ENCODE assay signal across 8 mouse cellular contexts in genomic region chr17:21488760-21489499, GRCm38 (mm10). TPM values are rescaled to one million over a fixed set of nuclear protein-coding genes. Genes with fewer than 3 reads are reported as not detected.
DNase-seq lines count a peak whose midpoint lies in the region; ATAC-seq lines count a peak whose summit lies in the region.

Gene Zfp53 (plus strand): TSS chr17:21488998.

- H3K27me3 ChIP-seq in lung, embryonic 16.5 days (ENCODE audit: control insufficient read depth, insufficient read depth, low read depth, low read length): no peaks in the 10 kb centered on the region

- H3K4me3 ChIP-seq in lung, embryonic 16.5 days (ENCODE audit: low read length): peak within 1 kb of the TSS; percentile 96

- H3K4me2 ChIP-seq in lung, embryonic 16.5 days (ENCODE audit: low read depth, low read length): peak within 1 kb of the TSS; percentile 81

- peak within 1 kb of the TSS; percentile 88 for H3K27ac ChIP-seq in lung, embryonic 16.5 days (ENCODE audit: low read length)

- H3K36me3 ChIP-seq in lung, embryonic 16.5 days (ENCODE audit: control insufficient read depth, insufficient read depth, low read length): no peaks in the 10 kb centered on the region

- peaks cover 5% of the 10 kb centered on the region for H3K4me1 ChIP-seq in lung, embryonic 16.5 days (replicated peaks; ENCODE audit: control insufficient read depth, insufficient read depth, low read length)

- H3K9me3 ChIP-seq in lung, embryonic 16.5 days (ENCODE audit: control insufficient read depth, low read length): no peaks in the 10 kb centered on the region

- peak; percentile 100 for ATAC-seq in hematopoietic stem cell, adult 5-6 weeks (replicated peaks in 1 of 2; ENCODE audit: insufficient read depth in 1 of 2, low FRiP score in 2 of 2, low TSS enrichment in 1 of 2, low read depth in 1 of 2, poor library complexity in 2 of 2, severe bottlenecking in 2 of 2)
- peak; percentile 100 for ATAC-seq in lung, embryonic 16.5 days (ENCODE audit: low read depth)

- DNase-seq in MEL-GATA-1-ER (ENCODE audit: extremely low read depth, low read depth): peak; percentile 85
- DNase-seq in cerebellum, adult 8-10 months: peak; percentile 74
- DNase-seq in forelimb bud, embryonic 11.5 days (ENCODE audit: low read depth, low spot score): peak; percentile 84
- DNase-seq in layer of hippocampus, adult 9-10 months (ENCODE audit: low spot score): peak; percentile 74
- DNase-seq in ovary, postnatal 10 days (ENCODE audit: low spot score): peak; percentile 41
- DNase-seq in thymus, postnatal 10 days (ENCODE audit: low spot score in 2 of 2): peak; percentile 73 to 78

- peak within 1 kb of the TSS; percentile 84 for H3K9ac ChIP-seq in lung, embryonic 16.5 days (ENCODE audit: low read length)

- under 1% methylated on average over 34 of the region's 34 CpGs for WGBS in lung, embryonic 16.5 days

RNA-seq across cellular contexts. Expression of gene Zfp53, which starts in this region (rescaled TPM):
- 19.3 and 19.5 TPM in 2 replicates for total RNA-seq in hematopoietic stem cell, adult 5-6 weeks (2017)
- 12.0 and 12.5 TPM in 2 replicates for polyA plus RNA-seq in lung, embryonic 16.5 days (2015; fragmentation: Nextera tagmentation; extraction: Ambion mirVana)

Comparison
In these comparisons a context has a peak if more than half of its experiments do, and no peak if none do; other contexts are left out.
1. Peak in every context shown above with its lines: DNase-seq, ATAC-seq, H3K4me3 ChIP-seq and H3K27ac ChIP-seq.